Mouse (Mus musculus) midbrain, postnatal 0 days (tissue): ENCODE data around the gene Zbtb4. TPM values are rescaled to one million over a fixed set of nuclear protein-coding genes. Genes with fewer than 3 reads are reported as not detected.
"Not testable (repeated sequence)": the region's sequence is repeated elsewhere in the genome, so short reads cannot be mapped to it uniquely, and the experiment has no call there.

Experiments
- ATAC-seq: fragments of 200-750 bp; cut with Nextera tagmentation; 2 replicates; pipeline ENCODE4 v1.8.0; 2017; ENCODE audit warnings: moderate number of reproducible peaks, mild to moderate bottlenecking, moderate TSS enrichment, moderate library complexity; ENCODE audit not compliant: low FRiP score
- DNase-seq: peaks from one replicate; pipeline ENCODE4 v3.0.0-alpha.2; 2015; ENCODE audit warnings: low spot score
- H3K27ac ChIP-seq: fragments of 300-500 bp; sonication (generic); 2 replicates; pipeline ENCODE4 v1.5.1; 2014; ENCODE audit warnings: low read depth, mild to moderate bottlenecking, low read length, mixed read lengths
- H3K27me3 ChIP-seq: fragments of 300-500 bp; sonication (generic); 2 replicates; pipeline ENCODE4 v1.6.1; 2014; ENCODE audit warnings: low read length, control low read depth, mixed read lengths; ENCODE audit not compliant: insufficient read depth
- H3K36me3 ChIP-seq: fragments of 300-500 bp; sonication (generic); 2 replicates; pipeline ENCODE4 v1.6.1; 2014; ENCODE audit warnings: low read length, control low read depth, mixed read lengths; ENCODE audit not compliant: insufficient read depth
- H3K4me1 ChIP-seq: fragments of 300-500 bp; sonication (generic); 2 replicates; pipeline ENCODE4 v1.6.1; 2014; ENCODE audit warnings: mild to moderate bottlenecking, control low read depth, antibody characterized with exemption, low read length, mixed read lengths; ENCODE audit not compliant: insufficient read depth
- H3K4me2 ChIP-seq: fragments of 300-500 bp; sonication (generic); 2 replicates; pipeline ENCODE4 v1.6.1; 2014; ENCODE audit warnings: low read depth, mild to moderate bottlenecking, low read length, mixed read lengths; ENCODE audit not compliant: poor library complexity, severe bottlenecking
- H3K4me3 ChIP-seq: fragments of 300-500 bp; sonication (generic); 2 replicates; pipeline ENCODE4 v1.5.1; 2014; ENCODE audit warnings: low read depth, mild to moderate bottlenecking, low read length, moderate library complexity
- H3K9ac ChIP-seq: fragments of 300-500 bp; sonication (generic); replicated peaks from 2 replicates; pipeline ENCODE4 v1.6.1; 2014; ENCODE audit warnings: mild to moderate bottlenecking, low read length, moderate library complexity, mixed read lengths; ENCODE audit not compliant: poor library complexity, severe bottlenecking
- H3K9me3 ChIP-seq: fragments of 300-500 bp; sonication (generic); 2 replicates; pipeline ENCODE4 v1.6.1; 2016; ENCODE audit warnings: low read length, control low read depth
- CTCF ChIP-seq: IDR thresholded peaks from 2 replicates; pipeline ENCODE4 v1.5.1; 2016; ENCODE audit warnings: antibody characterized with exemption, mild to moderate bottlenecking
- WGBS: fragments of 180-500 bp; shearing (Covaris S2); extraction: QIAGEN DNeasy Blood & Tissue Kit; methylation state at CpG from one replicate; pipeline ENCODE4 v1.1.7; 2014; 5-methylcytosine and 5-hydroxymethylcytosine counted together
- polyA plus RNA-seq: library from polyadenylated mRNA; unstranded; fragments of >200 nt; fragmentation: Nextera tagmentation; extraction: Ambion mirVana; gene quantifications from 2 replicates; pipeline ENCODE4 v1.2.1, GENCODE M21; 2015
- total RNA-seq: library from RNA; depleted of rRNA; stranded (reverse); fragments of >200 nt; gene quantifications from 2 replicates; pipeline ENCODE4 v1.2.3, GENCODE M21; 2014

Gene Zbtb4
- total and polyA plus RNA-seq, 2 experiments from 2014 or later, result 5.0 to 34.3 TPM

- TF ChIP-seq CTCF, result no peak
- no peak overlapping the region for H3K27ac ChIP-seq
- H3K9me3 ChIP-seq, result no peaks in the 10 kb centered on the region
- H3K27me3 ChIP-seq, result no peaks in the 10 kb centered on the region
- no peak overlapping the region for H3K4me2 ChIP-seq
- H3K9ac ChIP-seq, result no peak overlapping the region
- H3K4me1 ChIP-seq, result no peaks in the 10 kb centered on the region
- ATAC-seq (no peak), DNase-seq (no peak)
- 45% methylated on average over 2 of the region's 2 CpGs for whole genome bisulfite sequencing
- H3K36me3 ChIP-seq, result no peaks in the 10 kb centered on the region
- H3K4me3 ChIP-seq, result no peak overlapping the region
These were observed 42.6 kb upstream of the Zbtb4 start for GRCm38 (mm10) chr11:69723074-69723473.

GRCm38 (mm10) chr11:69725951-69726350, 39.8 kb upstream of the Zbtb4 start:
- Histone ChIP-seq H3K4me1 (no peaks in the 10 kb centered on the region), H3K9me3 (no peaks in the 10 kb centered on the region), H3K4me2 (no peak overlapping the region), H3K27ac (no peak overlapping the region), H3K36me3 (no peaks in the 10 kb centered on the region), H3K4me3 (no peak overlapping the region), H3K27me3 (no peaks in the 10 kb centered on the region), H3K9ac (no peak overlapping the region)
- ATAC-seq, result no peak
- TF ChIP-seq CTCF, result no peak
- DNase-seq, result no peak
- WGBS, result 35% methylated on average over 5 of the region's 5 CpGs

- Histone ChIP-seq H3K36me3 (peaks cover 2% of the 10 kb centered on the region), H3K9ac (no peak overlapping the region), H3K4me2 (no peak overlapping the region), H3K27me3 (no peaks in the 10 kb centered on the region), H3K27ac (no peak overlapping the region), H3K9me3 (no peaks in the 10 kb centered on the region), H3K4me3 (no peak overlapping the region), H3K4me1 (no peaks in the 10 kb centered on the region)
- DNase-seq (peak; percentile 24), ATAC-seq (no peak)
- peak; percentile 50 for TF ChIP-seq CTCF
- 19% methylated on average over 3 of the region's 3 CpGs for WGBS
These were observed 36.6 kb upstream of the Zbtb4 start for GRCm38 (mm10) chr11:69729063-69729462.

GRCm38 (mm10) chr11:69731408-69731807, 34.3 kb upstream of the Zbtb4 start:
- H3K36me3 ChIP-seq, result peaks cover 25% of the 10 kb centered on the region
- not testable (repeated sequence) for H3K4me3 ChIP-seq, H3K4me1 ChIP-seq, H3K4me2 ChIP-seq, H3K27me3 ChIP-seq, DNase-seq, H3K9ac ChIP-seq, H3K27ac ChIP-seq, ATAC-seq, H3K9me3 ChIP-seq
- 86% methylated on average over 2 of the region's 3 CpGs for WGBS

- ATAC-seq, result no peak
- Histone ChIP-seq H3K4me2 (no peak overlapping the region), H3K9ac (no peak overlapping the region), H3K27ac (no peak overlapping the region), H3K36me3 (peaks cover 3% of the 10 kb centered on the region; the same call in 1 of the 2 replicates), H3K4me1 (peaks cover 8% of the 10 kb centered on the region; the same call in 1 of the 2 replicates), H3K9me3 (no peaks in the 10 kb centered on the region), H3K4me3 (no peak overlapping the region), H3K27me3 (no peaks in the 10 kb centered on the region)
- DNase-seq, result no peak
- TF ChIP-seq CTCF, result no peak
- WGBS, result 84% methylated on average over 3 of the region's 3 CpGs
These were observed 14.1 kb upstream of the Zbtb4 start for GRCm38 (mm10) chr11:69751635-69752034.

GRCm38 (mm10) chr11:69752686-69753085, 13.0 kb upstream of the Zbtb4 start:
- no peak for DNase-seq
- no peak for ATAC-seq
- Histone ChIP-seq H3K27me3 (no peaks in the 10 kb centered on the region), H3K36me3 (no peaks in the 10 kb centered on the region), H3K27ac (no peak overlapping the region), H3K9ac (no peak overlapping the region; the same call in 1 of the 2 replicates), H3K4me1 (peaks cover 15% of the 10 kb centered on the region; the same call in 1 of the 2 replicates), H3K4me3 (no peak overlapping the region), H3K4me2 (no peak overlapping the region), H3K9me3 (no peaks in the 10 kb centered on the region)
- no peak for TF ChIP-seq CTCF
